Mouse (Mus musculus) MEL (cell line): ENCODE data around the gene Atp1a4. TPM values are rescaled to one million over a fixed set of nuclear protein-coding genes. Genes with fewer than 3 reads are reported as not detected.

Source experiments
- DNase-seq: peaks from one replicate; pipeline ENCODE4 v3.0.0; 2011; ENCODE audit warnings: low read depth, low spot score
- H3K27ac ChIP-seq: 2 replicates; pipeline ENCODE4 v1.5.1; 2012; ENCODE audit warnings: low read depth, mild to moderate bottlenecking, control low read depth, low read length, moderate library complexity; ENCODE audit not compliant: control insufficient read depth
- H3K27me3 ChIP-seq, 2 experiments: fragments of 150-350 bp in 1 of 2; sonication (generic) in 1 of 2; 2 replicates each; pipeline ENCODE4 v1.6.1; 2012; ENCODE audit warnings: low read length in 2 of 2, mild to moderate bottlenecking in 2 of 2, improper control_type of control experiment in 1 of 2, moderate library complexity in 1 of 2; ENCODE audit not compliant: insufficient read depth in 2 of 2, control insufficient read depth in 1 of 2
- H3K36me3 ChIP-seq, 2 experiments: 2 replicates each; pipeline ENCODE4 v1.6.1; 2012 to 2014; ENCODE audit warnings: low read length in 2 of 2, improper control_type of control experiment in 1 of 2, inconsistent platforms in 1 of 2, mild to moderate bottlenecking in 1 of 2; ENCODE audit not compliant: insufficient read depth in 2 of 2, control insufficient read depth in 1 of 2
- H3K4me1 ChIP-seq, 2 experiments: fragments of 150-350 bp in 1 of 2; sonication (generic) in 1 of 2; 2 replicates each; pipeline ENCODE4 v1.6.1; 2012; ENCODE audit warnings: low read length in 2 of 2, improper control_type of control experiment in 1 of 2, mild to moderate bottlenecking in 1 of 2; ENCODE audit not compliant: insufficient read depth in 2 of 2, control insufficient read depth in 1 of 2
- H3K4me3 ChIP-seq, 2 experiments: fragments of 150-350 bp in 1 of 2; sonication (generic) in 1 of 2; 2 replicates each; pipeline ENCODE4 v1.5.1; 2012; ENCODE audit warnings: low read depth in 2 of 2, low read length in 2 of 2, mild to moderate bottlenecking in 2 of 2, moderate library complexity in 2 of 2, control low read depth in 1 of 2, improper control_type of control experiment in 1 of 2; ENCODE audit not compliant: control insufficient read depth in 1 of 2, insufficient read depth in 1 of 2
- H3K79me2 ChIP-seq: 2 replicates; pipeline ENCODE4 v1.6.1; 2012; ENCODE audit warnings: mild to moderate bottlenecking, low read length, moderate library complexity; ENCODE audit not compliant: control insufficient read depth, poor library complexity, insufficient read depth
- H3K9ac ChIP-seq: 2 replicates; pipeline ENCODE4 v1.6.1; 2012; ENCODE audit warnings: low read depth, mild to moderate bottlenecking, control low read depth, low read length, moderate library complexity; ENCODE audit not compliant: control insufficient read depth, poor library complexity, severe bottlenecking
- H3K9me3 ChIP-seq: fragments of 150-350 bp; sonication (generic); replicated peaks from 2 replicates; pipeline ENCODE4 v1.6.1; 2012; ENCODE audit warnings: mild to moderate bottlenecking, low read length, improper control_type of control experiment, moderate library complexity; ENCODE audit not compliant: insufficient read depth
- CHD1 ChIP-seq: IDR thresholded peaks from 2 replicates; pipeline ENCODE4 v1.6.1; 2012; ENCODE audit warnings: low read depth, mild to moderate bottlenecking, inconsistent platforms, low read length, improper control_type of control experiment
- ELF1 ChIP-seq: IDR thresholded peaks from 2 replicates; pipeline ENCODE4 v1.6.1; 2014; ENCODE audit warnings: low read depth, mild to moderate bottlenecking, inconsistent platforms, low read length, improper control_type of control experiment, moderate library complexity
- EP300 ChIP-seq, 2 experiments: IDR thresholded peaks; 2 replicates each; pipeline ENCODE4 v1.6.1; 2011; ENCODE audit warnings: improper control_type of control experiment in 2 of 2, low read length in 2 of 2, low read depth in 1 of 2, mild to moderate bottlenecking in 1 of 2
- ETS1 ChIP-seq: IDR thresholded peaks from 2 replicates; pipeline ENCODE4 v1.6.1; 2012; ENCODE audit warnings: low read depth, mild to moderate bottlenecking, inconsistent platforms, low read length, improper control_type of control experiment, moderate library complexity
- GATA1 ChIP-seq: IDR thresholded peaks from 2 replicates; pipeline ENCODE4 v1.6.1; 2011; ENCODE audit warnings: low read depth, low read length, improper control_type of control experiment
- HCFC1 ChIP-seq: IDR thresholded peaks from 2 replicates; pipeline ENCODE4 v1.6.1; 2012; ENCODE audit warnings: low read depth, mild to moderate bottlenecking, inconsistent platforms, low read length, improper control_type of control experiment, moderate library complexity
- KAT2A ChIP-seq: conservative IDR thresholded peaks from 2 replicates; pipeline ENCODE4 v1.6.1; 2012; ENCODE audit warnings: low read depth, low read length, improper control_type of control experiment, inconsistent platforms
- MAX ChIP-seq: IDR thresholded peaks from 2 replicates; pipeline ENCODE4 v1.6.1; 2011; ENCODE audit warnings: low read length, improper control_type of control experiment
- MYC ChIP-seq: IDR thresholded peaks from 2 replicates; pipeline ENCODE4 v1.6.1; 2011; ENCODE audit warnings: low read depth, mild to moderate bottlenecking, low read length, improper control_type of control experiment, moderate library complexity
- NELFE ChIP-seq: IDR thresholded peaks from 2 replicates; pipeline ENCODE4 v1.6.1; 2011; ENCODE audit warnings: low read depth, low read length, improper control_type of control experiment
- RCOR1 ChIP-seq: IDR thresholded peaks from 2 replicates; pipeline ENCODE4 v1.6.1; 2012; ENCODE audit warnings: low read depth, mild to moderate bottlenecking, inconsistent platforms, low read length, improper control_type of control experiment
- SMC3 ChIP-seq: IDR thresholded peaks from 2 replicates; pipeline ENCODE4 v1.6.1; 2011; ENCODE audit warnings: low read depth, low read length, improper control_type of control experiment
- TCF12 ChIP-seq: IDR thresholded peaks from 2 replicates; pipeline ENCODE4 v1.6.1; 2014; ENCODE audit warnings: low read depth, mild to moderate bottlenecking, inconsistent platforms, low read length, improper control_type of control experiment, moderate library complexity
- UBTF ChIP-seq: IDR thresholded peaks from 2 replicates; pipeline ENCODE4 v1.6.1; 2012; ENCODE audit warnings: low read depth, mild to moderate bottlenecking, inconsistent platforms, low read length, improper control_type of control experiment, moderate library complexity, borderline replicate concordance; ENCODE audit not compliant: insufficient read depth
- USF2 ChIP-seq, 2 experiments: IDR thresholded peaks; 2 replicates each; pipeline ENCODE4 v1.6.1; 2011 to 2012; ENCODE audit warnings: improper control_type of control experiment in 2 of 2, low read length in 2 of 2, borderline replicate concordance in 1 of 2, inconsistent platforms in 1 of 2, low read depth in 1 of 2, mild to moderate bottlenecking in 1 of 2; ENCODE audit not compliant: insufficient read depth in 1 of 2
- ZNF384 ChIP-seq: IDR thresholded peaks from 2 replicates; pipeline ENCODE4 v1.6.1; 2012; ENCODE audit warnings: low read depth, mild to moderate bottlenecking, inconsistent platforms, low read length, improper control_type of control experiment
- polyA plus RNA-seq, 2 experiments: library from polyadenylated mRNA; stranded (reverse) in 1 of 2; unstranded in 1 of 2; fragments of >175 nt in 1 of 2; fragments of >200 nt in 1 of 2; gene quantifications; 2 replicates each; pipeline versions ENCODE4 v1.2.1 to v1.2.4; 2012; ENCODE audit warnings: low replicate concordance in 2 of 2, low read depth in 1 of 2; ENCODE audit not compliant: insufficient read length in 2 of 2, insufficient read depth in 1 of 2, missing spikeins in 1 of 2
- total RNA-seq: library from RNA; depleted of rRNA; stranded (reverse); fragments of 300-350 nt; gene quantifications from 2 replicates; pipeline ENCODE4 v1.2.3, GENCODE M21; 2012

Atp1a4 gene
- total and polyA plus RNA-seq, 3 experiments = not detected

GRCm38 (mm10) chr1:172296816-172297510 is 38.7 kb upstream of the Atp1a4 start:
- Histone ChIP-seq H3K27me3 (peaks cover 9 to 14% of the 10 kb centered on the region in 2 experiments), H3K9ac (no peak overlapping the region), H3K36me3 (peaks cover 0 to 2% of the 10 kb centered on the region in 2 experiments; a peak in 1 of 4 replicates), H3K4me3 (no peak overlapping the region), H3K9me3 (no peaks in the 10 kb centered on the region), H3K27ac (no peak overlapping the region), H3K4me1 (peaks cover 0 to 4% of the 10 kb centered on the region in 2 experiments; a peak in 2 of 4 replicates), H3K79me2 (no peaks in the 10 kb centered on the region)
- TF ChIP-seq HCFC1 (no peak), KAT2A (no peak), MAX (no peak)
- DNase-seq = no peak

GRCm38 (mm10) chr1:172295751-172296197 is 37.6 kb upstream of the Atp1a4 start:
- Histone ChIP-seq H3K4me3 (no peak overlapping the region), H3K79me2 (no peaks in the 10 kb centered on the region), H3K9me3 (no peaks in the 10 kb centered on the region), H3K4me1 (no peaks in the 10 kb centered on the region), H3K27ac (no peak overlapping the region), H3K36me3 (no peaks in the 10 kb centered on the region), H3K9ac (no peak overlapping the region), H3K27me3 (peaks cover 9 to 21% of the 10 kb centered on the region in 2 experiments)
- DNase-seq = no peak
- TF ChIP-seq ZNF384 = no peak
- no peak for TF ChIP-seq ETS1
- no peak for TF ChIP-seq TCF12
- no peak for TF ChIP-seq UBTF
- no peak for TF ChIP-seq MYC
- no peak for TF ChIP-seq GATA1
- no peak for TF ChIP-seq MAX
- TF ChIP-seq ELF1 = no peak
- TF ChIP-seq CHD1 = no peak
- TF ChIP-seq RCOR1 = no peak
- TF ChIP-seq SMC3 = no peak
- TF ChIP-seq USF2 (IDR thresholded peaks at IDR 0.05; ENCODE audit: borderline replicate concordance in 1 of 2, insufficient read depth in 1 of 2, low read depth in 1 of 2, low read length in 2 of 2) = no peak
- no peak for TF ChIP-seq EP300 (IDR thresholded peaks at IDR 0.05; ENCODE audit: low read depth in 1 of 2, low read length in 2 of 2)
- TF ChIP-seq NELFE = no peak
